Mouse (Mus musculus): ENCODE measurements around the gene Nynrin. TPM values are rescaled to one million over a fixed set of nuclear protein-coding genes. Genes with fewer than 3 reads are reported as not detected.

Gene Nynrin
- polyA plus RNA-seq (2015; fragmentation: Nextera tagmentation; extraction: Ambion mirVana): 20.8 and 25.0 TPM in 2 replicates

GRCm38 (mm10) chr14:55853621-55854285 is at the start of gene Nynrin:
Nynrin (plus strand) TSS chr14:55854010.
- under 1% methylated on average over 29 of the region's 33 CpGs for WGBS
- no peaks in the 10 kb centered on the region for H3K27me3 ChIP-seq
- H3K27ac ChIP-seq (replicated peaks): peak within 1 kb of the TSS; percentile 97
- no peaks in the 10 kb centered on the region for H3K9me3 ChIP-seq (replicated peaks)
- no peaks in the 10 kb centered on the region for H3K36me3 ChIP-seq
- H3K9ac ChIP-seq: peak within 1 kb of the TSS; percentile 69
- H3K4me1 ChIP-seq: peaks cover 61% of the 10 kb centered on the region
- peak within 1 kb of the TSS; percentile 79 for H3K4me2 ChIP-seq (replicated peaks)
- H3K4me3 ChIP-seq (replicated peaks): peak within 1 kb of the TSS; percentile 73
- ATAC-seq (ENCODE audit: insufficient number of reproducible peaks, low FRiP score, low TSS enrichment, low read depth): peak; percentile 93

- ATAC-seq (ENCODE audit: insufficient number of reproducible peaks, low FRiP score, low TSS enrichment, low read depth): no peak
Measured at GRCm38 (mm10) chr14:55814885-55815284, 38.9 kb upstream of the Nynrin start.

GRCm38 (mm10) chr14:55815310-55815751 is 38.5 kb upstream of the Nynrin start:
- H3K4me2 ChIP-seq (replicated peaks): peak overlapping the region; percentile 63
- H3K36me3 ChIP-seq: no peaks in the 10 kb centered on the region
- peak overlapping the region; percentile 43 for H3K4me3 ChIP-seq (replicated peaks)
- ATAC-seq (ENCODE audit: insufficient number of reproducible peaks, low FRiP score, low TSS enrichment, low read depth): no peak
- 0 out of 2 replicates have a peak overlapping the region, but pooled peaks have one; percentile 9 for H3K9ac ChIP-seq
- no peaks in the 10 kb centered on the region for H3K9me3 ChIP-seq (replicated peaks)
- H3K27ac ChIP-seq (replicated peaks): no peak overlapping the region
- peaks cover 9% of the 10 kb centered on the region for H3K4me1 ChIP-seq
- WGBS: 21% methylated on average over 17 of the region's 17 CpGs
- H3K27me3 ChIP-seq: no peaks in the 10 kb centered on the region

More at GRCm38 (mm10) chr14:55814885-55815284, 38.9 kb upstream of the Nynrin start:
- Histone ChIP-seq H3K27me3 (no peaks in the 10 kb centered on the region), H3K36me3 (no peaks in the 10 kb centered on the region), H3K9ac (0 out of 2 replicates have a peak overlapping the region, but pooled peaks have one; percentile 9), H3K27ac (replicated peaks) (no peak overlapping the region), H3K4me2 (replicated peaks) (peak overlapping the region; percentile 63), H3K9me3 (replicated peaks) (no peaks in the 10 kb centered on the region), H3K4me3 (replicated peaks) (peak overlapping the region; percentile 43), H3K4me1 (peaks cover 9% of the 10 kb centered on the region)
- 17% methylated on average over 16 of the region's 16 CpGs for WGBS

- Histone ChIP-seq H3K4me1 (peaks cover 15% of the 10 kb centered on the region), H3K4me2 (replicated peaks) (no peak overlapping the region), H3K27me3 (no peaks in the 10 kb centered on the region), H3K4me3 (replicated peaks) (no peak overlapping the region), H3K27ac (replicated peaks) (no peak overlapping the region), H3K9me3 (replicated peaks) (no peaks in the 10 kb centered on the region), H3K36me3 (no peaks in the 10 kb centered on the region), H3K9ac (no peak overlapping the region)
- no peak for ATAC-seq (ENCODE audit: insufficient number of reproducible peaks, low FRiP score, low TSS enrichment, low read depth)
- 77% methylated on average over 7 of the region's 7 CpGs for WGBS
Measured at GRCm38 (mm10) chr14:55819845-55820405, 33.9 kb upstream of the Nynrin start.

- H3K36me3 ChIP-seq: no peaks in the 10 kb centered on the region
- H3K9me3 ChIP-seq (replicated peaks): no peaks in the 10 kb centered on the region
- H3K27ac ChIP-seq (replicated peaks): no peak overlapping the region
- H3K4me1 ChIP-seq: peaks cover 16% of the 10 kb centered on the region
- H3K27me3 ChIP-seq: no peaks in the 10 kb centered on the region
- no peak for ATAC-seq (ENCODE audit: insufficient number of reproducible peaks, low FRiP score, low TSS enrichment, low read depth)
- WGBS: 78% methylated on average over 9 of the region's 9 CpGs
- H3K4me3 ChIP-seq (replicated peaks): no peak overlapping the region
- no peak overlapping the region for H3K4me2 ChIP-seq (replicated peaks)
- no peak overlapping the region for H3K9ac ChIP-seq
Measured at GRCm38 (mm10) chr14:55820576-55820975, 33.2 kb upstream of the Nynrin start.

- Histone ChIP-seq H3K9me3 (replicated peaks) (no peaks in the 10 kb centered on the region), H3K4me1 (peaks cover 29% of the 10 kb centered on the region), H3K36me3 (no peaks in the 10 kb centered on the region), H3K27me3 (no peaks in the 10 kb centered on the region), H3K4me2 (replicated peaks) (peak overlapping the region; percentile 76), H3K9ac (peak overlapping the region; percentile 44; the same call in 1 of the 2 replicates), H3K4me3 (replicated peaks) (peak overlapping the region; percentile 77), H3K27ac (replicated peaks) (peak overlapping the region; percentile 100)
- ATAC-seq (ENCODE audit: insufficient number of reproducible peaks, low FRiP score, low TSS enrichment, low read depth): no peak
- 2% methylated on average over 13 of the region's 13 CpGs for WGBS
Measured at GRCm38 (mm10) chr14:55822435-55822990, 31.3 kb upstream of the Nynrin start.

GRCm38 (mm10) chr14:55822991-55823762 is 30.6 kb upstream of the Nynrin start, which contains the start of gene Nfatc4:
Nfatc4 (plus strand) TSS chr14:55823144.
- peak; percentile 85 for ATAC-seq (ENCODE audit: insufficient number of reproducible peaks, low FRiP score, low TSS enrichment, low read depth)

GRCm38 (mm10) chr14:55824001-55824480 is 29.8 kb upstream of the Nynrin start:
- no peak for ATAC-seq (ENCODE audit: insufficient number of reproducible peaks, low FRiP score, low TSS enrichment, low read depth)
- H3K4me2 ChIP-seq (replicated peaks): peak overlapping the region; percentile 76
- H3K9me3 ChIP-seq (replicated peaks): no peaks in the 10 kb centered on the region
- no peaks in the 10 kb centered on the region for H3K27me3 ChIP-seq
- peaks cover 10% of the 10 kb centered on the region for H3K36me3 ChIP-seq
- WGBS: 4% methylated on average over 10 of the region's 10 CpGs
- H3K4me3 ChIP-seq (replicated peaks): peak overlapping the region; percentile 77
- peaks cover 45% of the 10 kb centered on the region for H3K4me1 ChIP-seq
- H3K27ac ChIP-seq (replicated peaks): peak overlapping the region; percentile 100
- H3K9ac ChIP-seq: peak overlapping the region; percentile 44

More at GRCm38 (mm10) chr14:55822991-55823762, 30.6 kb upstream of the Nynrin start, which contains the start of gene Nfatc4:
- Histone ChIP-seq H3K36me3 (peaks cover 2% of the 10 kb centered on the region), H3K27me3 (no peaks in the 10 kb centered on the region), H3K9ac (peak within 1 kb of the TSS; percentile 44), H3K4me1 (peaks cover 36% of the 10 kb centered on the region), H3K9me3 (replicated peaks) (no peaks in the 10 kb centered on the region), H3K4me3 (replicated peaks) (peak within 1 kb of the TSS; percentile 77), H3K4me2 (replicated peaks) (peak within 1 kb of the TSS; percentile 76), H3K27ac (replicated peaks) (peak within 1 kb of the TSS; percentile 100)
- WGBS: 0% methylated on average over 45 of the region's 46 CpGs

GRCm38 (mm10) chr14:55824481-55825215 is 29.2 kb upstream of the Nynrin start:
- peak; percentile 61 for ATAC-seq (ENCODE audit: insufficient number of reproducible peaks, low FRiP score, low TSS enrichment, low read depth)
- H3K9ac ChIP-seq: peak overlapping the region; percentile 90
- peaks cover 51% of the 10 kb centered on the region for H3K4me1 ChIP-seq
- H3K9me3 ChIP-seq (replicated peaks): no peaks in the 10 kb centered on the region
- peak overlapping the region; percentile 100 for H3K27ac ChIP-seq (replicated peaks)
- H3K4me2 ChIP-seq (replicated peaks): peak overlapping the region; percentile 76
- WGBS: under 1% methylated on average over 27 of the region's 32 CpGs
- H3K27me3 ChIP-seq: no peaks in the 10 kb centered on the region
- H3K4me3 ChIP-seq (replicated peaks): peak overlapping the region; percentile 77
- H3K36me3 ChIP-seq: peaks cover 17% of the 10 kb centered on the region
